Mouse (Mus musculus): ENCODE data around the gene Capn7.

- TF ChIP-seq GATA1 (IDR thresholded peaks at IDR 0.05; ENCODE audit: borderline replicate concordance, low read length): no peak
- no peak for TF ChIP-seq FLI1 (IDR thresholded peaks at IDR 0.05; ENCODE audit: low read length)
These were observed 62.8 kb downstream of the Capn7 start for GRCm38 (mm10) chr14:31399271-31399670.
